Mouse (Mus musculus) C2C12 (cell line): ENCODE results near the gene Nxph3.

ENCODE experiments used
- CEBPB ChIP-seq: IDR thresholded peaks from one replicate; pipeline ENCODE4 v1.6.1; 2011; ENCODE audit warnings: low read depth, mild to moderate bottlenecking, control low read depth, moderate library complexity
- CTCF ChIP-seq: IDR thresholded peaks from one replicate; pipeline ENCODE4 v1.5.1; 2011; ENCODE audit not compliant: control insufficient read depth, insufficient read depth, insufficient read length
- MAX ChIP-seq: IDR thresholded peaks from one replicate; pipeline ENCODE4 v1.6.1; 2011; ENCODE audit warnings: mild to moderate bottlenecking, control low read depth
- MYOD1 ChIP-seq: IDR thresholded peaks from one replicate; pipeline ENCODE4 v1.6.1; 2011; ENCODE audit warnings: low read depth; ENCODE audit not compliant: control insufficient read depth, insufficient read length
- MYOG ChIP-seq: IDR thresholded peaks from one replicate; pipeline ENCODE4 v1.6.1; 2011; ENCODE audit not compliant: control insufficient read depth, insufficient read length; ENCODE audit errors: extremely low read depth
- USF1 ChIP-seq: IDR thresholded peaks from one replicate; pipeline ENCODE4 v1.6.1; 2011; ENCODE audit warnings: low read depth, mild to moderate bottlenecking, control low read depth, moderate library complexity

GRCm38 (mm10) chr11:95540637-95541385 is 26.4 kb upstream of the Nxph3 start:
- no peak for TF ChIP-seq CTCF
- no peak for TF ChIP-seq USF1
- TF ChIP-seq CEBPB: no peak
- TF ChIP-seq MYOG: no peak
- no peak for TF ChIP-seq MAX
- no peak for TF ChIP-seq MYOD1
